Mouse (Mus musculus): ENCODE results near the gene Erg28. TPM values are rescaled to one million over a fixed set of nuclear protein-coding genes. Genes with fewer than 3 reads are reported as not detected.

Erg28 gene
- 100 to 1,000 TPM; 149 to 162 TPM for polyA plus RNA-seq (2017; shearing (Covaris generic))

DNA sequence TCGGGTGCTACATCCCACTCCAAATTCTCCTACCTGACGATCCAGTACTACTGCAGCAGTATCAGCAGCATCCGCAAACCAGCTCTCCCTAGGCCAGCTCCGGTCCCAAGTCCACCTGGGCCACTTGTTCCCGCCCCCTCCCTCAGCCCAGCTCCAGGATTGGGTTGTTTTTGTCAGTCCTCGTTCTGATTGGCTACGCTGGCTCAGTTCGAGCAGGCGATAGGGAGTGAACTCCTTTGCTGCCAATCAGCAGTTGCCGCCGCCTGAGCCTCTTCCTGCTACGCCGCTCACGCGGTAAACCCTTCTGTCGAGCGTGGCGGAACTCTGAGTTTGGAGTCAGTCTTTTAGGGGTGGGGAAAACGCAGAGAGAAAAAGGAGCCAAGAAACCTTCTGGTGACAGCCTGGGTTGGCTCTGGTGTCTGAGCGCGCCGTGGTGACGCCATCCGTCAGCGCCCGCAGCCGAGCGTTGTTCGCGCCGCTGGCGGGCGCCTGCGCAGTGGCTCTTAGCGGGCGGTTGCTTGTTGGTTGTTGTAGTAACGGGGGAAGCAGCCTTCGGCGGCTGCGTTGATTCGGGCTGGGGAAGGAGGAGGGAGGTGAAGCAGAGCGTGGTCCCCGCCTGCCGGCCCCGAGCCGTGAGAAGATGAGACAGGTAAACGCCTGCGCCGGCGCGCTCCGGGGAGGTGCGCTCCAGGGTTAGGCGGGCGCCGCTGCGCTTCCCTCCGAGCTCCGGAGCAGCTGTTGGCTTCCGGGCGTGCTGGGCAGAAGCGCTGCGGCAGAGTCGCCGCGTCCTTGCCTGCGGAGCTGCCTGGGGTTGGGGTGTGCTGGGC, at the start of gene Erg28, which contains the start of gene Ttll5:
TSS of gene Erg28 (minus strand) at position 113 of the 827 bp plus-strand sequence.
TSS of gene Ttll5 (plus strand) at position 222 of the 827 bp plus-strand sequence.
- ATAC-seq, result peak; percentile 96

DNA sequence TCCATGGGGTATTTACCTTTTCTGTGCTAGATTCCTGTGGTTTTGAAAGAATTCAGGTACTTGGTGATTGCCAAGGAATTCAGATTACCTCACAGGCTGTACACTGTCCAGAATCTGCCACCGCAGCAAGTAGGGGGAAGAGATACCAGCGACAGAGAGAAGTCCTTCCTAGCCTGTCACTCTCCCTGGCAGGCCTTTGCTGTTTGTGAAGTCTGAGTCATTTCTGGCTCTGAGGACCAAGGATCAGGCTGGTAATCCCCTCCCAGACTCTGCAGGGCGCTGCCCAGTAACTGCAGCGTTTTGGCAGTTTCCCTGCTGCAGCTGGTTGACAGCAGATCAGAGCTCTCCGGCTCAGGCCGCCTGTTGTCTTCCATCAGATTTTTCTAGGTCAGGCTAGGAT, 45.1 kb upstream of the Erg28 start:
- no peak for ATAC-seq

DNA sequence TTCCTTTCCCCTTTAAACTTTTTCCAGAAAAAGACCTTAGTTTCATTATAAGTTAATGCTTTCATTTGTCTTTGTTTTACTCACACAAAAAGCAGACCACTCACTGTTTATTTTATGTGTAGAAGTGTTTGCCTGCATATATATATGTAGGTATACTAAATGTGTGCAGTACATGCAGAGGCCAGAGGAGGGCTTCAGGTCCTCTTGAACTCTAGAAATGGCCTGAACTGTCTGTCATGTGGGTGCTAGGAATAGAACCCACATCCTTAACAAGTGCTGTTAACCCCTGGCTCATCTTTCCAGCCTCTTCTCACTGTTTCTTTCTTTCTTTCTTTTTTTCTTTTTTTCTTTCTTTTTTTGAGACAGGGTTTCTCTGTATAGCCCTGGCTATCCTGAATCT, 42.8 kb upstream of the Erg28 start:
- no peak for ATAC-seq

DNA sequence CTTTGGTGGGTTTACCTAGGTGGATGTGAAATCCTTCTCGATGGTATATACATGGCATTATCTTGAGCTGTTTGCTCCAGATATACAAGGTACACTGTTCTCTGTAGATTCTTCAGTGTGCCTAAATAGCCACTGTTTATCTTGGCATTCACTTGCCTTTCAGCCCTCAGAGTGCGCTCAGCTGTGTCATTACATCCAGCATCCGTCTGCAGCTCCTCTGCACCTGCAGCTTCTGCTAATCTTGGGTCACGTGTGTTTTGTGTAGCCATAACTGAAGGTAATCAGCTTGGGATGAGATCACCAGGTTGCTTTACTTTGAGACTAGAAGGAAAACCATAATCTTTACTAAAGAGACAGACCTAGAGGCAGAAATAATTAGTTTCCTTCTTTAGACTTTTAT, 42.3 kb upstream of the Erg28 start:
- no peak for ATAC-seq

DNA sequence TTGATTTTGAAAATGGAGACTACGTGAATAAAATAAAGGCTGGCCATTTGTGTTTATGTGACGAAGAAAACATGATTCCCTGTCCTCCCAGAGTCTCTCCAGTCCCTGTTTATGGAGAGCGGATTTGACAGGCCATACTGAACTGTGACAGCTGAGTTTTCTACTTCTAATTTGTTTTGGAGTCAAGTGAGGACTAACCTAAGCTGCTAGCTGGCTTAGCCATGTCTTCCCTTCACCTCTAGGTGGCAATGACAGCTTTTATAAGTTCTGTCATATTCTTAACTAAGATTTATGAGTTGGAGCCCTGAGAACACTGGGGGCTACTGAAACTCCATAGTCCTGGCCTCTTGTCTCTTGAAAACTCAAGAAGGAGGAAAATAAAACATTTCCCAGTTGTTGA, 41.2 kb upstream of the Erg28 start:
- no peak for ATAC-seq

DNA sequence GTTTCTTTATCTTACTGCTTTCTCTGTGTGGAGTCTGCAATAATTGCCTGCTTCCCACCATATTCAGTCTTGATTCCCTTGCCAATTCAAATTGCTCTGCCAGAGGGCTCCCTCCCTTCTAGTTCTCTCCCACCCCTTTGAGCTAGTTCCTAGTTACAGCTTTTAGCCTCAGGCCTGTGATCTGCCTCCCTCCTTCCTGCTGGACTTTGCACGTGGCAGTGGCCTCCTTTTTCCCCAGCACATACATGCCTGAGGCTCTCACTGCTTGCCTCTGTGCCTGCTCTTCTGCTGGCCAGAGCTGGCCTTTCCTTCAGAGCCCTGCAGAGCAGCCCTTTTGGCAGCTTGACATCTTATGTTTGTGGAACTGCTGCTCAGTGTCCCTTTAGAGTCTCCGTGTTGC, 38.2 kb upstream of the Erg28 start:
- ATAC-seq, result no peak

DNA sequence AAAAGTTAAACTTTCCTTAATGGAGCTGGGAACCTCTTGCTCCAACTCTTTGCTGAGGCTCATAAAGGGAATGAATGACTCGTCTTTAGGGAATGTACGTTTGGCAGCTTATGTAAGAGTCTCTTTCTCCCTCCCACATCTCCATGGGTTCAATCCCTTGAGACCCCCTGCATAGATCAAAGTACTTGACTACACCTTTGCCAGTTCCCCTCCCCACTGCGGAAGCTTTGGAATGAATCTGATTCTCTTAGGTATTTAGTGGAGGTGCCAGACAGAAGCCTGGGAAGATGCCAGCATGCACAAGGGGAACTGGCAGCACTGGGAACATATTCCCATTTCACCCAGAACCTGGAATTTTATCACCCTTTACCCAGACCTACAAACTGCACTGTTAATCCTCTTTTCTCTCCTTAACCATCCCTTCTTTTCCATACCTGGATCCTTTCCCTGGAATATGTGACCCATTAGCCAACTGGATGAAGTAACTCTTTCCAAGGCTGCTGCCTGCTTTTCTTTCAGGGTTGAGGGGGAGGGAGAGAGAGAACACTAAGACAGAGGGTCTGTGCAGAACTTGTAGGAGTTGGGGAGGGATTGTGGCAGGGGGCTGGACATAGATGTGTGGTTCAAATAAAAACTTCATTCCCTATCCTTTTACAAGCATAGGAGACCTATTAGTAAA, 35.3 kb upstream of the Erg28 start:
- no peak for ATAC-seq

DNA sequence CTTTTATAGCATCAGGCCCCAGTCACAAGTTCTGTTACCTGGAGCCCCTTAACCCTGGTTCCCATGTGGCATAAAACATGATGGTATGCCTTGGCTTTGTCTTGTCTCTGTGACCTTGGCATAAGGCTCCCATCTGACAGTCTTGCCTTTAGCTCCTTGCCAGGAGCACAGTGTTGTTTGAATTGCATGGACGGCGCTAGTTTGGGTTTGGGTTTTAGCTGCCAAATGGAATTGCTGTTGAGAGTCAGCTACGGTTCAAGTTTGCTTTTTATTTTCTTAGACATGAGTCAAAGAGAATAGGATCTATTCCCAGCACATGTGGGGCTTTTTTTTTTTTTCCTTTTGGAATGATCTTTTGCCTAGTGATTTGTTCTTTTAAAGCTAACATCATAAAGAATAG, 34.8 kb upstream of the Erg28 start:
- no peak for ATAC-seq

DNA sequence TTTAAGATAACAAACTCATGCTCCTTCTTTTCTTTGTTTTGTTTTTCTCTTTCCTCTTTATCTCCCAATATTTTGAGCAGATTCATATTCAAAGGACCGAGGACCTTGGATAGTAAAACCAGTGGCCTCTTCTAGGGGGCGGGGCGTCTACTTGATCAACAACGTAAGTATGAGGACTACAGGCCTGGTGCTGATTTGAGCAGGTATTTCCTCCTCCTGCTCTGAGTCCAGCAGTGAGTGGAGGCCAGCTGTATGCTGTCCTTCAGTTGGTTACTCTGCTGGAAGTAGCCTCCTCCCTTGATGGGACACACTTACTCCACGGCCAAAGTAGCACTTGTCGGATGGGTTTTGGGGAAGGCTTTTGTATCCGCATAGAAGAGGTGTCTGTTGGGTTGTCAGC, 33.0 kb upstream of the Erg28 start:
- no peak for ATAC-seq

DNA sequence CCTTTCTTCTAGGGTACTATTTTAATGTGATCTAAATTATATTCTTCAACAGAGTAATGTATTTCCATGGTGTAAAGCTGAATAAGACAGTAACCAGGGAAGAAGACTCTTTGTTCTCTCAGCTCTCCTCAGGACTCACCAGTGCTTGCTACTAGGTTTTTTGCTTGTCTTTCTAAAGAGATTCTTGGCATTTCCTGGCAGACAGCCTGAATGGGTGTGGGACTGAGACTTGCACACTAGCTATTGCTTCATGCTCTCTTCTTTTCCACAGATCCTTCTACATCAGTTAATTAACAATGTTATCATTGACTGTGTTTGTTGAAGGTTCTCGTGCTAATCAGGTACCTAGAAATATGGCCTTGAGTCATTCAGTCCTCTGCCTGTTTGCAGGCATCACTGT, 29.9 kb upstream of the Erg28 start:
- ATAC-seq, result no peak

DNA sequence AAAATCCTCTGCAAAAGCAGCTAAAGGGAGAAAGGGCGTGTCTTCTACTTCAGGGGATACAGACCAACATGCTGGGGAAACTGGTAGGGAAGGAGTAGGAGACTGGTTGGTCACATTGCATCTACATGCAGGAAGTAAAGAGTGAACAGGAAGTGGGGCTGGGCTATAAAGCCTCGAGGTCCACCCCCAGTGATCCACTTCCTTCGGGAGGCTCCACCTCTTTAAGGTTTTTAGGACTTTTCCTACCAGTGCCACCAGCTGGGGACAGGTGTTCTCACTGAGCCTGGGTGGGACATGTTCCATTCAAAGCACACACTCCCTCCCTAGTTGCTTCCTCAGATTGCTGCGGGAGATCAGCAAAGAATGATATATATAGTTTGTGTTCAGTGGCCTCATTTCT, 29.5 kb upstream of the Erg28 start:
- ATAC-seq, result no peak

DNA sequence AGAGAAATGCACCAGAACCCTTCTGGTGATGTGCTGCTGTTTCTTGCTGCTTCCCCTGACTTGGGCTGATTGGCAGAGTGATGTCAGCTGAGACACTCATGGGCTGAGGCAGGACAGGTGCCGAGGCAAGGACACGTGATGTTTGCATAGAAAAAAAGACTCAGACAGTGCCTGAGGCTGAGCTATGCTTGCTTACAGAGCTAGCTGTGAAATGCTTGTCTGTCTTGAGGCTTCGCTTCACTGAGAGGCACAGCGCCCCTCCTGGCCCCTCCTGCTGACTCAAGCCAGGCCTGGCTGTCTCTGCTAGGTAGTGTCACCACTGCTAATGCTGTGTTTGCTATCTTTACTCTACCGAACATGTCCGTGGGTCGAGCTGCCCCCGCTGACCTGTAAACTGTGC, 26.3 kb upstream of the Erg28 start:
- ATAC-seq, result no peak

DNA sequence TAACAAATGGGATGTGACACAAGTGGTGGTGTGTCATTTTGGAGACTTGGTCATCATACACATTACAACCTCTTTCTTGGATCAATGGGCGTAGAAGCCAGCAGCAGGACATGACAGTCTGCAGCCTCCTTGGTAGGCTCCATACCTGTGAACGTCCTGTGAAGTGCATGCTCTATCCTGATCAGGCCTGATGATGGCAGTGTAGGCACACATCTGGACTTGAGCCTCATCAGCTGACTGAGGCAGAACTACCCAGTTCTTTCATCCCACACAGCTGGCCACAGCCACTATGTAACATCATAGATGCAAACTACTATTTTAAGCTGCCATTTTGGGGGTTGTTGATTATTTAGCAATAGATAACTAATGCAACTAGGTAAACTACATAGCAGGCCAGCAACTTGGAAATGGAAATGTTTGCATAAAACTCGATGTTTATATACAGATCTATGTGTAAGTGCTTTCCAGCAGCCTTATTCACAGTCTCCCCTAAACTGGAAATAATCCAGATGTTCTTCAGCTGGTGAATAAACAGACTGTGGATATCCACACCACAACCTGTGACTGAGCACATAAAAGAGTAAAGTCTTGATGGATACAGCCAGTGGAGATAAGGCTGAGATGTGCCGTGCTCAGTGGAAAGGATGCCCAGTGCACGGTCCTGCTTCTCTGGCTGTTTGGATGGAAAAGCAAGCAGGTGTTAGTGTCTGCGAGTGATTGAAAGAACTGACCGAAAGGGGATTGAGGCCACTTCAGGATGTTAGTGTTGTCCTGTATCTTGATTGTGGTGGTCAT, 24.0 kb upstream of the Erg28 start:
- ATAC-seq, result peak; percentile 46

DNA sequence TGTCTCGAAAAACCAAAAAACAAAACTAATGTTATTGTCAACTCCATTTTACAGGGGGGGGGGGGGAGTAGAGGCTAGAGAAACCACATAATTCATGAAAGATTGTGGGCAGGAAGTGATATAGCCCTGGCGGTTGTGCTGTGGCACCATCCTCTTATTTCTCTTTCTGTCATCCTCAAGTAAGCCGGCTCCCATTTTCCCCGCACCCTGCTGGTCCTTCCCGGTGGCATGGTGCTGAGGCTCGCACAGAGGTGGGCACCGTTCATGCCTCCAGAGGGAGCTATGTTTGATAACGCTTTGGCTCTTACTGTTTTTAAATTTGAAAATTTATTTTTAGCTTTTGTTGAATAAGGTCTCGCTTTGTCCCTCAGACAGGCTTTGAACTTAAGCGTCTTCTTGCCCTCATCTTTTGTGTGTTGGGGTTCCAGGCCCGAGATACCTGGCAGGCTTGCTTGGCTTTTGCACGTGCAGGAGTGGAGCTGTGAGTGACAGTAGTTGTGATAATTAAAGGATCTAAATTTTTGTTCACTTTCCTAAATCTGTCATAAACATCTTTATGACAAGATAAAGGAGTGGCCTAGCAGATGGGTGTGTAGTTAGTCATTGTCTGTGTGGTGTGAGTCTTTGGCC, 15.1 kb upstream of the Erg28 start:
- peak; percentile 63 for ATAC-seq

DNA sequence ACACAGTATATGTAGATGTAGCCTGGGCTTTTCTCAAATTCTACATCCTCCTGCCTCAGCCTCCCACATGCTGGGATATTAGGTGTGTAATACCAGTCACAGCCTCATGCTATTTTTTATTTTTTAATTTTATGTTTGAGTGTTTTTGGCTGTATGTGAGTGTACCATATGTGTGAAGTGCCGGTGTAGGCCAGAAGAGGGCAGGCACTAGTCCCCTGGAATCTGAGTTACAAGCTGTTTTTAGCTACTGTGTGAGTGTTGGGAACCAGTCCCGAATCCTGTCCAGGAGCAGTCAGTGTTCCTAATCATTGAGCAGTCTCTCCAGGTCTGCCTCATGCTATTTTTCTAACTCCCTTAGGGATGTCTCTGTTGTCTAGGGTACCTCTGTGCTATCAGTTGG, 13.4 kb upstream of the Erg28 start:
- no peak for ATAC-seq

DNA sequence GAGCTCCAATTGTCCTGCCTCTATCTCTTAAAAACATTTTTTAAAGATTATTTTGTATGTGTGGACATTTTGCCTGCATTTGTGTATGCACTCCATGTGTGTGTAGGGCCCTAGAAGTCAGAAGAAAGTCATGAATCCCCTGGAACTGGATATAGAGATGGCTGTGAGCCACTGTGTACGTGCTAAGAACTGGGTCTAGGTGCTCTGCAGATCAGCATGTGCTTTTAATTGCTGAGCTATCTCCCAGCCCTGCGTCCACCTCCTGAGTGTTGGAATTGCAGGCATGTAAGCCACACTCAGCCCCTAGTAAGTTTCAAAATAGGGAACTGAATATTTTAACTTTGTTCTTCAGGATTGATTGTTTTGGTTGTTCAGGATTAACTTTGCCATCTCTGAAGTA, 10.2 kb upstream of the Erg28 start:
- ATAC-seq, result no peak

DNA sequence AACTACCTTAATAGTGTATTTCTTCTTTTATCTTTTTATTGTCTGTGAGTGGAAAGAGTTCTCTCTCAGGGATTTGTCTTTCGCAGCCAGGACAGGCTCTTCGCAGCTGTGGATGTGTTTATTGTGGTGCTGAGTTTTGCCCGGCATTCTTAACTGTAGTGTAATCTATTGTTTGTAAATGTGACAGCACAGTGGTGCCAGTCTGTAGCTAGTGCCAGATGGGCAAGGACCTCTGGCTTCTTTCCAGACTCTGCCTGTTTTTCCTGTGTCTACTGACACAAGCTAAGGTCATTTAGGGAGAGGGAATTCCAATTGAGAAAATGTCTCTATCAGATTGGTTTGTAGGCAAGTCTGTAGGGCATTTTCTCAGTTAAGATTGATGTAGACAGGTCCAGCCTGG, 6.3 kb upstream of the Erg28 start:
- no peak for ATAC-seq

DNA sequence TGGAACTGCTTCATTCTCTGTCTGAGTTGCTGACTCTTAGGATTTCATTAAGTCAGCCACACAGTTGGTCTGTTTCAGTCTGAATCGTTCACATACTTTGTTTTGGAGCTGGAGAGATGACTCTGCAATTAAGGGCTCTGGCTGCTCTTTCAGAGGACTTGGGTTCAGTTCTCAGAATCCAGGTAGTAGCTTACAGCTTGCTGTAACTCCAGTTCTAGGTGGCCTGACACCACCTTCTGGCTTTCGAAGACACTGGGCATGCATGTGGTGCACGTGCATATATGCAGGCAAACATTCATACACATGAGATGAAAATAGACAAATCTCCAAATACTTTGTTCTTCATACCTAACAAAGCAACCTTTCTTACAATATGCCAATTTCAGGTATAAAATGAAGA, 5.5 kb upstream of the Erg28 start:
- ATAC-seq, result no peak

DNA sequence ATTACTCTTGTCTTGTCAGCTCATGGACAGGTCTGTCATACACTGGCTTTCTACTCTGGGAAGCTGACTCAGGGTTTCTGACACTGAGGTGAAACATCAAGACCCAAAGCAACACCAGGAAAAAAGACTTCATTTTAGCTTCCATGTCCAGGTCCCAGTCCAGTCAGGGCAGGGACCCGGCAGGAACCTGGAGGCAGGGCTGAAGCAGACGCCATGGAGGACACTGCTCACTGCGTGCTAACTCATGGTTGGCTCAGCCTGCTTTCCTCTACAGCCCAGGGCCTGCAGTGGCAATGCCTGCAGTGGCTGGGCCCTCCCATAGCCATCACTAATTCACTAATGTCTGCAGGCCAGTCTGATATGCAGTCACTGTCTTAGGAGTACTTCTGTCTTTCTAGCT, 4.5 kb upstream of the Erg28 start:
- no peak for ATAC-seq

DNA sequence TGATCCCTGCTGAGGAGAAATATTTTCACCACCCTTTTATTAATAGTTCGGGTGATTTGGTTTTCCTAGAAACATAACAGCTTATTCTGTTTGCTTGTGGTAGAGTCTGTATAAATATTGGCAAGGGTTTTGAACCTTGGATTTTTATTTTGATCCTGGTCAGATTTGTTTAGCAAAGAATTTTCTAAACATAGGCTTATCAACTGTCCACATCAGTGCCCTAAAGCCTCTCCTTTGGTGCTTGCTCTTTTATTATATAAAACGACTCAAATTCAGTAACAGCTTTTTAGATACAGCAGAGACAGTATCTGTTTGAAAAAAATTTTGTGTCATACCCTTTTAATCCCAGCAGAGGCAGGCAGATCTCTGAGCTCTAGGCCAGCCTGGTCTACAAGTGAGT, 1.5 kb upstream of the Erg28 start:
- ATAC-seq, result no peak

DNA sequence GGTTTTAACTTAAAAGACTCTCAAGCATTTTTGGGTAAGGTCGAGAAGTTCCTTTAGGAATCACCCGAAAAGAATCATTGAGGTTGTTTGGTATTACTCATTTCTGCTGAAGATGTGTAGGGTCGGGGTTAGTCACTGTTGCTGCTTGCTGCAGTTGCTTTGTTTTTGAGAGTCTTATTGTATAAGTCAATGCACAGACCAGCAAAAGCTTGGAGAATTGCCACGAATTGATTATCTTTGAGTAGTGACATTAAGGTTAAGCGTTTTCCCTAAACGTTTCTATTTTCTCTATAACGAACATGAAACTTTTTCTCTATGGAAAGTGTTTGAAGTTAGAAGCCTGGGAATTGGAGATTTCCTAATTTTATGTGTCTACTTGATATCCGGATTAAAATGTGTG, 1.0 kb upstream of the Erg28 start:
- no peak for ATAC-seq

DNA sequence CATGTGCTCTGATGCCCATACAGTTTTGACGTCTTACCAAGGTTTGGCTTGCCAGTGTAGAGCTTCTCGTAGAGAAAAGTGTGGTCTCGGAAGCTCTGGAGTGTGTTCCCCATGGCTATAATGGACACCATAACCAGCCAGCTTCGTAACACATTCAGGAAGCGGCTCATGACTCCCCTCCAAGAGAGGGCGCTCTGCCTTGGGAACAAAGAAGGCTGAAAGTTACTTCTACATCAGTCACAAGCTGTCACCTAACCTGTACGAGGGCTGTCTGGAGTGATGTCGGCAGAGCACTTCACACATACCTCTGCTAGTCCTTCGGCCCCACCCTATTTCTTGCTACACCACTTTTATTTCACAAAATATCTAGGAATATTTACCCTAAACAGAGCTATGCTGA, 2.3 kb downstream of the Erg28 start:
- ATAC-seq, result no peak

DNA sequence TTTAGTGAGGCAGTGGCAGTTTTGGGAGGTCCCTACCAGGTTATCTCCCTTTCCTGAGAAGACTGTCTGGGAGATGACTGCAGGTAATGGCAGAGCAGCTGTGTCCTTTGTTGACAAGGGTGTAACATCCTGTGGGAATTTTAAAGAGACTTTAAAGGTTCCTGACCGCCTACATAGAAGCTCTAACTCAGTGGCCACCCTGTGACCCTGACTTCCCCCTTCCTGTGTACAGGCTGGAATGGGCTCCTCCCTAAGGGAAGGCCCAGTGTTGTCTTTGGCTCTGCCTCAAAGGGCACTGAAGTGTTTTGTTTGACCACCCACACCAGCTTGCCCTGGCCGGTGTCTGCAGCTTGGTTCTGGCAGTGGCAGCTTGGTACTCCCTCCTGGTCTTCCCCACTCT, 10.8 kb downstream of the Erg28 start:
- ATAC-seq, result no peak
